Mouse (Mus musculus): ENCODE data around the gene Tbl3. TPM values are rescaled to one million over a fixed set of nuclear protein-coding genes. Genes with fewer than 3 reads are reported as not detected.

The Tbl3 gene
- polyA plus RNA-seq, 1 experiment from 2014 or later = 64.9 TPM

Other genes with a start within 250 kb of the Tbl3 start
- gene E4f1, start 237.3 kb downstream of the Tbl3 start, polyA plus RNA-seq (2015; fragmentation: Nextera tagmentation; extraction: Ambion mirVana) = 46.7 and 50.5 TPM in 2 replicates
- gene Pgp, start 237.3 kb downstream of the Tbl3 start, polyA plus RNA-seq (2015; fragmentation: Nextera tagmentation; extraction: Ambion mirVana) = 72.6 and 75.6 TPM in 2 replicates
- 0.34 and 0.77 TPM in 2 replicates for gene Bricd5, start 233.8 kb downstream of the Tbl3 start, polyA plus RNA-seq (2015; fragmentation: Nextera tagmentation; extraction: Ambion mirVana)
- gene Mlst8, start 228.6 kb downstream of the Tbl3 start, polyA plus RNA-seq (2015; fragmentation: Nextera tagmentation; extraction: Ambion mirVana) = 35.4 and 36.0 TPM in 2 replicates
- 51.4 and 55.0 TPM in 2 replicates for gene Caskin1, start 219.1 kb downstream of the Tbl3 start, polyA plus RNA-seq (2015; fragmentation: Nextera tagmentation; extraction: Ambion mirVana)
- gene Traf7, start 179.7 kb downstream of the Tbl3 start, polyA plus RNA-seq (2015; fragmentation: Nextera tagmentation; extraction: Ambion mirVana) = 88.7 and 91.0 TPM in 2 replicates
- gene Rab26, start 173.4 kb downstream of the Tbl3 start, polyA plus RNA-seq (2015; fragmentation: Nextera tagmentation; extraction: Ambion mirVana) = 6.3 and 8.2 TPM in 2 replicates
- 22.6 and 30.3 TPM in 2 replicates for gene Pkd1, start 157.8 kb downstream of the Tbl3 start, polyA plus RNA-seq (2015; fragmentation: Nextera tagmentation; extraction: Ambion mirVana)
- gene Tsc2, start 75.0 kb downstream of the Tbl3 start, polyA plus RNA-seq (2015; fragmentation: Nextera tagmentation; extraction: Ambion mirVana) = 71.7 and 81.0 TPM in 2 replicates
- gene Nthl1, start 75.0 kb downstream of the Tbl3 start, polyA plus RNA-seq (2015; fragmentation: Nextera tagmentation; extraction: Ambion mirVana) = 11.4 and 11.6 TPM in 2 replicates
- 55.5 and 57.0 TPM in 2 replicates for gene Slc9a3r2, start 57.3 kb downstream of the Tbl3 start, polyA plus RNA-seq (2015; fragmentation: Nextera tagmentation; extraction: Ambion mirVana)
- 0.31 and 0.54 TPM in 2 replicates for gene Npw, start 49.2 kb downstream of the Tbl3 start, polyA plus RNA-seq (2015; fragmentation: Nextera tagmentation; extraction: Ambion mirVana)
- gene Zfp598, start 38.0 kb downstream of the Tbl3 start, polyA plus RNA-seq (2015; fragmentation: Nextera tagmentation; extraction: Ambion mirVana) = 20.6 and 24.5 TPM in 2 replicates
- gene Syngr3, start 17.7 kb downstream of the Tbl3 start, polyA plus RNA-seq (2015; fragmentation: Nextera tagmentation; extraction: Ambion mirVana) = 234 and 241 TPM in 2 replicates
- gene Gfer, start 11.5 kb downstream of the Tbl3 start, polyA plus RNA-seq (2015; fragmentation: Nextera tagmentation; extraction: Ambion mirVana) = 36.5 and 36.6 TPM in 2 replicates
- 1.5 and 2.3 TPM in 2 replicates for gene Noxo1, start 11.4 kb downstream of the Tbl3 start, polyA plus RNA-seq (2015; fragmentation: Nextera tagmentation; extraction: Ambion mirVana)
- not detected in 2 replicates for gene Rnf151, start 10.4 kb upstream of the Tbl3 start, polyA plus RNA-seq (2015; fragmentation: Nextera tagmentation; extraction: Ambion mirVana)
- 753 and 774 TPM in 2 replicates for gene Rps2, start 10.5 kb upstream of the Tbl3 start, polyA plus RNA-seq (2015; fragmentation: Nextera tagmentation; extraction: Ambion mirVana)
- 290 TPM in 2 replicates for gene Ndufb10, start 16.8 kb upstream of the Tbl3 start, polyA plus RNA-seq (2015; fragmentation: Nextera tagmentation; extraction: Ambion mirVana)
- 0.22 TPM in 1 of 2 replicates, not detected in the other for gene Rpl3l, start 20.2 kb upstream of the Tbl3 start, polyA plus RNA-seq (2015; fragmentation: Nextera tagmentation; extraction: Ambion mirVana)
- gene Msrb1, start 29.0 kb upstream of the Tbl3 start, polyA plus RNA-seq (2015; fragmentation: Nextera tagmentation; extraction: Ambion mirVana) = 19.4 and 20.8 TPM in 2 replicates
- gene Hs3st6, start 45.3 kb upstream of the Tbl3 start, polyA plus RNA-seq (2015; fragmentation: Nextera tagmentation; extraction: Ambion mirVana) = 0.30 and 0.33 TPM in 2 replicates
- not detected in 2 replicates for gene Meiob, start 96.6 kb upstream of the Tbl3 start, polyA plus RNA-seq (2015; fragmentation: Nextera tagmentation; extraction: Ambion mirVana)
- 71.8 and 72.1 TPM in 2 replicates for gene Hagh, start 132.5 kb upstream of the Tbl3 start, polyA plus RNA-seq (2015; fragmentation: Nextera tagmentation; extraction: Ambion mirVana)
- 20.5 and 20.7 TPM in 2 replicates for gene Fahd1, start 142.7 kb upstream of the Tbl3 start, polyA plus RNA-seq (2015; fragmentation: Nextera tagmentation; extraction: Ambion mirVana)
- gene Igfals, start 158.3 kb upstream of the Tbl3 start, polyA plus RNA-seq (2015; fragmentation: Nextera tagmentation; extraction: Ambion mirVana) = 0.12 and 0.24 TPM in 2 replicates
- gene Nubp2, start 178.7 kb upstream of the Tbl3 start, polyA plus RNA-seq (2015; fragmentation: Nextera tagmentation; extraction: Ambion mirVana) = 62.7 and 65.2 TPM in 2 replicates
- 78.5 and 87.6 TPM in 2 replicates for gene Spsb3, start 179.0 kb upstream of the Tbl3 start, polyA plus RNA-seq (2015; fragmentation: Nextera tagmentation; extraction: Ambion mirVana)
- 27.0 and 30.5 TPM in 2 replicates for gene Eme2, start 187.4 kb upstream of the Tbl3 start, polyA plus RNA-seq (2015; fragmentation: Nextera tagmentation; extraction: Ambion mirVana)
- gene Mrps34, start 187.5 kb upstream of the Tbl3 start, polyA plus RNA-seq (2015; fragmentation: Nextera tagmentation; extraction: Ambion mirVana) = 80.1 and 82.3 TPM in 2 replicates
- 81.6 and 85.5 TPM in 2 replicates for gene Nme3, start 188.8 kb upstream of the Tbl3 start, polyA plus RNA-seq (2015; fragmentation: Nextera tagmentation; extraction: Ambion mirVana)
- 92.2 and 101 TPM in 2 replicates for gene Mapk8ip3, start 229.3 kb upstream of the Tbl3 start, polyA plus RNA-seq (2015; fragmentation: Nextera tagmentation; extraction: Ambion mirVana)